Mouse (Mus musculus) thymus, adult 18-20 months (tissue): Measurements from ENCODE around the gene Hdhd5.

Source experiments
- DNase-seq, 2 experiments: peaks; one replicate each; pipeline ENCODE4 v3.0.0; 2022; ENCODE audit warnings: mixed read lengths in 2 of 2

The Hdhd5 gene

DNA sequence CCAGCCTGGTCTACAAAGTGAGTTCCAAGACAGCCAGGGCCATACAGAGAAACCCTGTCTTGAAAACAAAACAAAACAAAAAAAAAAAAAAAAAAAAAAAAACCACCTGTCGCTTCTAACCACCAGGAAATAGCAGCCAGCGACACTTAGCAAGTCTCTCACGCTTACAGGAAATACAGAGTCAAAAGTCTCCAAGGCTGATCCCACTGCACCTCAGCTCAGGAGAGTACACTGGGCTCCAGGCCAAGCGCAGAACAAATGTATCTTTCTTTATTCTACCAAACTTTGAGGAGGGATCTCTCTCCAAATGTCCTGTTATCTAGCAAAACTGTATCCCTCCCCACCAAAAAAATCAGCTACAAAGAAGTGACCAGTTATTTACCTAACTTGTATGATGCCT, 2.0 kb downstream of the Hdhd5 start:
- peak in 1 of 2 experiments; percentile 38 for DNase-seq

- DNase-seq, result no peak
These were observed 6.3 kb downstream of the Hdhd5 start for GRCm38 (mm10) chr6:120524796-120525195.

DNA sequence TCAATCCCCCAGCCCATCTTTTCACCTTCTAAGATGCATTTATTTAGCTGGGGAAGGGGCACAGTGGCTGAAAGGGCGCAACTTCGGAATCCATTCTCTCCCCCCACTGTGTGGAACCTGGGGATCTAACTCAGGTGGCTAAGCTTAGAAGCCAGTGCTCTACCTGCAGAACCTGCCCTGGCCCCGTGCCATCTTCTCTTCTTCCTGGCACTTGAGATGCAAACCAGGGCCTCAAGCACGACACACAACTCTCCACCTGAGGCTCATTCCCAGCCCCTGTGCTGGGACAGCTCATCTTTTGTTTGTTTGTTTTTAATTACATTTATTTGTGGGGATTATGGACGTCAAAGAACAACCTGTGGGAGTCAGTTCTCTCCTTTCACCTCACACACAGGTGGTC, 11.5 kb downstream of the Hdhd5 start:
- DNase-seq, result no peak

DNA sequence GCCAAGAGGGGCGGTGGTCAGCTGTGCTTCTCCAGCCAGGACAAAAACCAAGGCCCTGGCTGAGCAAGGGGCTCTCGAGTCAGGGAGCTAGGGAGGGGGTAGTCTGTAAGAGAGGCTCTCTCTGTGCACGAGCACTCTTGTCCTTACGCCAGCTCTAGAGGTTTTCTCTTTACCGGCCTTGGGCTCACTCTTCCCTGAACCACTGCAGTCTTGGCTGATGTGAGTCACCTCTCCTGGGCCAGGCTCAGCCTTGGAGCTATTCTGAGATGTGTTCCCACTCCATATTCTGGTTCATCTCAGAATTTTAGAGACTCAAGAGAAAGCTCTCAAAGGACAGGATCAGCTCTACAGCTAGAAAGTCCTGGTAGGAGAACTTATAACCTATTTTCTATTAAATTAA, 13.8 kb downstream of the Hdhd5 start:
- DNase-seq, result no peak

DNA sequence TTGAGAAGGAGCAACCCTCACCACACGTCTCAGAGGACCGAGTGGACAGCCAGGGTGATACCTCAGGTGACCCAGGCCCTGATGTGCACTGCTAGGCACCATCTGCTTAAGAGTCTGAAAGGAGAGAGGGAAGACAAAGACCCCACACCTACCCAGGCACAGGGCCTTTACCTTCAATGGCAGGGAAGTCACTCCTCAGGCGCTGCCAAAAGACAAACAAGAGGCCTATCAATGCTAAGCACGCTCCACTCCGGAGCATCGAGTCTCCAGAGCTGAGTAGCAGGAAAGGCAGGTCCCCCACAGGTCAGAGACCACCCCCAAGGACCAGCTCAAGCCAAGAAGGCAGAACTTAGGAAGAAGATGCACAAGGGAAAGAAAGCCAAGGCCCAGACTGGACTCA, 14.2 kb downstream of the Hdhd5 start:
- no peak for DNase-seq

GRCm38 (mm10) chr6:120516422-120516821, 14.7 kb downstream of the Hdhd5 start:
- DNase-seq, result no peak

- no peak for DNase-seq
These were observed 19.9 kb downstream of the Hdhd5 start for GRCm38 (mm10) chr6:120511212-120511611.

DNA sequence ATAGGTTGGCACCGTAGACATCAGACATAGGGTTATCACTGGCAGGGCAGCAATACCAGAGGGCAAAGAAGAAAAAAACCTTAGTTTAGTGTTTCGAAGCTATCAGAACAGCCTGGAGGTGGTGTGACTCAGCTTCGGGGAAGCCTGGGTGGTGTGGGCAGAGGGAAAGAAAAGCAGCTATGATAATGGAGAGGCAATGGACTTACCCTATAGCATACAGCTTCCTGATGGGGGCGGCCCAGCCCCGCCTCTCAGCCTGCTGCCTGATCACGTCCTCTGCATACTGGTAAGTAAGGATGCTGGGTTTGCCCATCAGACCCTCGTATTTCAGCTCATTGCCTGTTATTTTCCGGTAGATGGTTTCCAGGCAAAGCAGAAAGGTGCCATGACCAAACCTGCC, 20.7 kb downstream of the Hdhd5 start:
- DNase-seq, result no peak

DNA sequence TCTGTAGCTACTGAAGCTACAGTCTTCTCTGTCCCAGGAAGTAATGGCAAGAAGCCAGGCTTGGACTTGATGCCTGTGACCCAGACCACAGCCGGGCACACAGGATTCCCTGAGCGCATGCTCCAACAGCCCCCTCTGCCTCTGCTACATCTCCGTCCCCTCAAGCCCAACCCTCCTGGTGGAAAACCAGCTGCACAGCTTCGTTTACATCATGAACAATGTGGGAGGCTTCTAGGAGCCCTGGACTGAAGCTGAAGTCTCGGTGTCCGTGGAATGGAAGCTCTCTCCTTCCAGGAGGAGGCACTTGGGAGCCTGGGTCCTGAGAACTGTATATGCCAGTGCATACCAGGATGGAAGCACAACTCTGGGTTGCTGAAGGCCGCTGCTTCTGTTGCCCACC, 21.1 kb downstream of the Hdhd5 start:
- DNase-seq, result no peak

- no peak for DNase-seq
These were observed 22.5 kb downstream of the Hdhd5 start for GRCm38 (mm10) chr6:120508645-120509044.

- DNase-seq, result no peak
These were observed 25.6 kb downstream of the Hdhd5 start for GRCm38 (mm10) chr6:120505531-120505930.

GRCm38 (mm10) chr6:120504051-120504450, 27.1 kb downstream of the Hdhd5 start:
- no peak for DNase-seq

DNA sequence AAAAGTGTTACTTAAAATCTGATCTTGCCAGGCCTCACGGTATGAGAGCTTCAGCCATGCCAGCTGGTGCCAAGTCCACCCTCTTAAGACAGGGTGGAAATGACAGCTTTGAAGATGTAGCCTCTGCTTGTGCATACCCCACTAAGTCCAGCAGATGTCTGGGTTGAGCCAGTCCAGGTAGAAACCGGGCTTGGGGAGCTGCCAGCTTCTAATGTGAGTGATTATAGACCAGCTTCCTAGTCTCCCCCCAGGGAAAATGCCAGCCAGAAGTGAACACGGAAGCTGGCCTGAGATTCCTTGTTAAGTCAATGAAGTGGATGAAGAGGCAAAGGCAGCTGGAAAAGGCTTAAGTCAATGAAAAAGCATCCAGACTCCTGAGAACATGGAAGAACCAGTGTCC, 34.6 kb downstream of the Hdhd5 start:
- DNase-seq, result no peak

- no peak for DNase-seq
These were observed 37.5 kb downstream of the Hdhd5 start, which contains the start of gene Tmem121b for GRCm38 (mm10) chr6:120493374-120494181. Gene Tmem121b, minus strand, starts transcription at chr6:120493807.

GRCm38 (mm10) chr6:120492499-120493373, 38.4 kb downstream of the Hdhd5 start:
- no peak for DNase-seq

DNA sequence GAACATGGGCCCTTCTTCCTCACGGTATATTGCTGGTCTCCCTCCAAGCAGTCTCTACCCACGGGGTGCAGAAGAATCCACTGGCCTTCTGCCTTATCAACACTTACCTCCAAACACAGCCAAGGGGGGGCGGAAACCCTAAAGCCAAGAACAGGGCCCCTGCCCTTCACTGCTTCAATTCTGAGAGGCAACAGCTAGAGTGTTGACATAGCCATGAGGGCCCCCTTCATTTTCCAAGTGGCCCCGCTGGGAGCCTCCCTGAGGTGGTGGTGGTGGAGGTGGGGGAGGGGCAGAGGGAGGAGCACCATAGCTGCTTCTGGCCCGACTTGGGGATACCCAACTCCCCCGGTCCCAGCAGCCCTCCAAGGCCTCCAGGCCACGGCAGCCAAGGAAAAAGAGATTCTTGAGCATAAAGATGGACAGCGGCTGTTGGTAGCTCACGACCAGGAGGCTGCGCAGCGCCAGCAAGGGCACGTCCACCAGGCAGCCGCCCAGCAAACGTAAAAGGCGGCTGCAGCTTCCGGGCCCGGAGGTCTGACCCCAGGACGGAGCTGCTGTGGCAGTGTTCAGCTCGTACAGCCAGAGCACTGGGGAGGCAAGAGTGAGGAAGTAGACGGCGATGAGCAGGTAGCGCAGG, 39.1 kb downstream of the Hdhd5 start:
- DNase-seq, result no peak

GRCm38 (mm10) chr6:120491064-120491463, 40.1 kb downstream of the Hdhd5 start:
- no peak for DNase-seq

DNA sequence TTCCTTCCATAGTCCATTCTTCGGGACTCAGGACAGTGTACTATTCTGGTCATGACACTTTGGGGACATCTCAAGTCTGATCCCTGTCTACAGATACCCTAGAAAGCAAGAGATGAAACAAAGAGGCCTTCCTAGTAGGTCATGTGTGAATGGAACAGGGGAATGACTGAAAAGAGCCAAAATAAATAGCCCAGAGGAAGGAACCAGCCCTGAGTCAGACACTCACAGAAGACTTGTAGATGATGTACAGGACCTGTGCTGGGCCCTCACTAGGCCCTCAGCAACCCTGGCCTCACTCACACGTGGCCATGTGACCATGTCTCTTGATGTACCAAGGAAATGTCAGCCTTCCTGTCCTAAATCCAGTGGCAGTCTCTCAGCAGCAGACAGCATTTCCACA, 41.7 kb downstream of the Hdhd5 start:
- no peak for DNase-seq

- DNase-seq, result no peak
These were observed 42.5 kb downstream of the Hdhd5 start for GRCm38 (mm10) chr6:120488647-120489046.

GRCm38 (mm10) chr6:120486051-120486510, 45.0 kb downstream of the Hdhd5 start:
- DNase-seq, result peak; percentile 67 to 78

DNA sequence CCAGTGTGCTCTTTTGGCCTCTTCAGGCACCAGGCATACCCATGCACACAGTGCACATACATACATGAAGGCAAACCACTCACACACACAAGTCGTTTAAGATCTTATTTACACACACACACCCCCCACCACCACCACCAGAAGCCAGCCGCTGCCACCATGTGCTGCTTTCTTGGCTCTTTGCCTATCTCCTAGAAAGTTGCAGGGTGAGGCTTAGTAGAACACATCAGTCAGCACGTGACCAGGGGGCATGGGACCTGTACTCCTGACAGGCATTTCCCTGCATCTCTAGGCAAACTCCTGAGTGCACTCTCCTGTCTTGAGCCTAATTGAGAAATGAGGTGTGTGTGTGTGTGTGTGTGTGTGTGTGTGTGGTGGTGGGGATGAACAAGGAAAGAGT, 46.1 kb downstream of the Hdhd5 start:
- DNase-seq, result no peak

GRCm38 (mm10) chr6:120483211-120483626, 47.9 kb downstream of the Hdhd5 start:
- DNase-seq, result peak in 1 of 2 experiments; percentile 55

GRCm38 (mm10) chr6:120482756-120483155, 48.4 kb downstream of the Hdhd5 start:
- DNase-seq, result no peak
